Mouse (Mus musculus): ENCODE results near the gene H1f0.

- TF ChIP-seq CTCF (IDR thresholded peaks at IDR 0.05; ENCODE audit: control insufficient read depth, insufficient read depth, insufficient read length): no peak
- no peak for TF ChIP-seq FOSL1 (IDR thresholded peaks at IDR 0.05; ENCODE audit: insufficient read depth, low read length, poor library complexity, severe bottlenecking)
- TF ChIP-seq MYOG (IDR thresholded peaks at IDR 0.05; ENCODE audit: control insufficient read depth, extremely low read depth, insufficient read length): no peak
- TF ChIP-seq MAX (IDR thresholded peaks at IDR 0.05): no peak
- no peak for TF ChIP-seq USF1 (IDR thresholded peaks at IDR 0.05; ENCODE audit: low read depth)
These were observed 10.1 kb upstream of the H1f0 start for GRCm38 (mm10) chr15:79018191-79018590.

All from C2C12 (cell line).